8 mouse cellular contexts compared by ENCODE assay signal in genomic region chr10:80350292-80350691, GRCm38 (mm10). TPM values are rescaled to one million over a fixed set of nuclear protein-coding genes. Genes with fewer than 3 reads are reported as not detected.
DNase-seq lines count a peak whose midpoint lies in the region; ATAC-seq and TF ChIP-seq lines count a peak whose summit lies in the region.

No protein-coding gene starts in this region.

- H3K4me3 ChIP-seq in ES-E14 (ENCODE audit: insufficient read depth in 1 of 2, low read depth in 1 of 2, low read length in 2 of 2, poor library complexity in 1 of 2, severe bottlenecking in 1 of 2): no peak overlapping the region
- H3K4me3 ChIP-seq in forebrain, embryonic 14.5 days (ENCODE audit: low read depth, low read length): no peak overlapping the region
- no peak overlapping the region for H3K4me3 ChIP-seq in lung, embryonic 15.5 days

- H3K9ac ChIP-seq in ES-E14 (ENCODE audit: insufficient read depth, low read depth, low read length, poor library complexity, severe bottlenecking): no peak overlapping the region
- H3K9ac ChIP-seq in forebrain, embryonic 14.5 days (ENCODE audit: low read length): no peak overlapping the region
- no peak overlapping the region for H3K9ac ChIP-seq in lung, embryonic 15.5 days

- peak; percentile 82 for DNase-seq in ES-E14 (ENCODE audit: low read depth, low spot score)
- peak; percentile 84 for DNase-seq in cerebellum, adult 11 months
- peak; percentile 82 for DNase-seq in forebrain, embryonic 14.5 days (ENCODE audit: low spot score)
- DNase-seq in heart, postnatal 25 days (ENCODE audit: low spot score): peak; percentile 52
- DNase-seq in layer of hippocampus, adult 11-12 months (ENCODE audit: low spot score): peak; percentile 87
- DNase-seq in ovary, adult 18-20 months (ENCODE audit: low spot score): peak; percentile 51
- DNase-seq in thymus, postnatal 0 days (ENCODE audit: low spot score): peak; percentile 86

- no peaks in the 10 kb centered on the region for H3K36me3 ChIP-seq in ES-E14 (ENCODE audit: control insufficient read depth, insufficient read depth, low read length, poor library complexity, severe bottlenecking)
- H3K36me3 ChIP-seq in forebrain, embryonic 14.5 days (ENCODE audit: control insufficient read depth, insufficient read depth, low read length): no peaks in the 10 kb centered on the region
- no peaks in the 10 kb centered on the region for H3K36me3 ChIP-seq in lung, embryonic 15.5 days

- peak; percentile 83 for ATAC-seq in forebrain, embryonic 14.5 days
- peak; percentile 76 for ATAC-seq in lung, embryonic 15.5 days (ENCODE audit: borderline replicate concordance, extremely low read depth, low FRiP score, low TSS enrichment)

- intact Hi-C loops in heart, postnatal 25 days (cut with DNase I): no loop called here

- H3K27me3 ChIP-seq in forebrain, embryonic 14.5 days (replicated peaks; ENCODE audit: control insufficient read depth, insufficient read depth, low read length): peaks cover 79% of the 10 kb centered on the region
- peaks cover 96% of the 10 kb centered on the region for H3K27me3 ChIP-seq in lung, embryonic 15.5 days

- no peak overlapping the region for H3K27ac ChIP-seq in ES-E14 (ENCODE audit: insufficient read depth, low read depth, low read length, poor library complexity, severe bottlenecking)
- no peak overlapping the region for H3K27ac ChIP-seq in forebrain, embryonic 14.5 days (ENCODE audit: low read depth, low read length)
- no peak overlapping the region for H3K27ac ChIP-seq in lung, embryonic 15.5 days

- peaks cover under 1 to 11% of the 10 kb centered on the region in 2 experiments; a peak in 3 of 4 replicates for H3K4me1 ChIP-seq in ES-E14 (ENCODE audit: control insufficient read depth in 2 of 2, insufficient read depth in 2 of 2, low read length in 2 of 2, poor library complexity in 1 of 2)
- H3K4me1 ChIP-seq in forebrain, embryonic 14.5 days (ENCODE audit: control insufficient read depth, insufficient read depth, low read length): no peaks in the 10 kb centered on the region
- H3K4me1 ChIP-seq in lung, embryonic 15.5 days: peaks cover 25% of the 10 kb centered on the region

- no peaks in the 10 kb centered on the region for H3K9me3 ChIP-seq in ES-E14 (ENCODE audit: control insufficient read depth, insufficient read depth, low read depth, low read length)
- H3K9me3 ChIP-seq in forebrain, embryonic 14.5 days (replicated peaks; ENCODE audit: control insufficient read depth, low read length): no peaks in the 10 kb centered on the region
- H3K9me3 ChIP-seq in lung, embryonic 15.5 days: no peaks in the 10 kb centered on the region

- H3K4me2 ChIP-seq in forebrain, embryonic 14.5 days (ENCODE audit: low read length): no peak overlapping the region
- no peak overlapping the region for H3K4me2 ChIP-seq in lung, embryonic 15.5 days

- in situ Hi-C loops in ES-E14 (cut with MboI; ENCODE audit: low sequenced_read_pairs in 2 of 2, unreplicated experiment in 2 of 2): no loop called here

- WGBS in forebrain, embryonic 14.5 days: 4% methylated on average over 7 of the region's 7 CpGs
- 1% methylated on average over 7 of the region's 7 CpGs for WGBS in lung, embryonic 15.5 days

TF ChIP-seq in ES-E14, 5 proteins besides CTCF, POLR2A, EP300 and RAD21:
- TF ChIP-seq ZNF384 (IDR thresholded peaks at IDR 0.05; ENCODE audit: low read depth, low read length) (no peak), ZC3H11A (IDR thresholded peaks at IDR 0.05; ENCODE audit: borderline replicate concordance, low read depth, low read length) (peak; percentile 30; the same call in 1 of the 2 replicates)

RNA-seq across cellular contexts. Expression of gene Adamtsl5, which starts 2.1 kb away (rescaled TPM):
- total RNA-seq in ES-E14 (2012; rRNA removed): 2.1 and 2.4 TPM in 2 replicates
- 0.48 and 0.52 TPM in 2 replicates for polyA plus RNA-seq in forebrain, embryonic 14.5 days (2014; fragmentation: Nextera tagmentation; extraction: Ambion mirVana)
- total RNA-seq in heart, postnatal 25 days (2021): 10 to 100 TPM; 68.4 to 71.7 TPM
- polyA plus RNA-seq in lung, embryonic 15.5 days (2015; fragmentation: Nextera tagmentation; extraction: Ambion mirVana): 2.5 and 3.4 TPM in 2 replicates
- 1.0 and 1.1 TPM in 2 replicates for polyA plus RNA-seq in thymus, postnatal 0 days (2015; fragmentation: Nextera tagmentation; extraction: Ambion mirVana)

RNA-seq across cellular contexts. Expression of gene Plk5, which starts 6.0 kb away (rescaled TPM):
- total RNA-seq in ES-E14 (2012; rRNA removed): 6.0 and 17.4 TPM in 2 replicates
- 1.2 and 1.9 TPM in 2 replicates for polyA plus RNA-seq in forebrain, embryonic 14.5 days (2014; fragmentation: Nextera tagmentation; extraction: Ambion mirVana)
- total RNA-seq in heart, postnatal 25 days (2021): under 1 TPM; 0.18 to 0.36 TPM
- 0.74 and 1.0 TPM in 2 replicates for polyA plus RNA-seq in lung, embryonic 15.5 days (2015; fragmentation: Nextera tagmentation; extraction: Ambion mirVana)
- 0.17 and 0.21 TPM in 2 replicates for polyA plus RNA-seq in thymus, postnatal 0 days (2015; fragmentation: Nextera tagmentation; extraction: Ambion mirVana)

RNA-seq across cellular contexts. Expression of gene Reep6, which starts 20.5 kb away (rescaled TPM):
- total RNA-seq in ES-E14 (2012; rRNA removed): 13.3 and 21.8 TPM in 2 replicates
- 2.3 and 2.7 TPM in 2 replicates for polyA plus RNA-seq in forebrain, embryonic 14.5 days (2014; fragmentation: Nextera tagmentation; extraction: Ambion mirVana)
- 1 to 10 TPM; 1.9 to 2.1 TPM for total RNA-seq in heart, postnatal 25 days (2021)
- 13.8 and 14.2 TPM in 2 replicates for polyA plus RNA-seq in lung, embryonic 15.5 days (2015; fragmentation: Nextera tagmentation; extraction: Ambion mirVana)
- polyA plus RNA-seq in thymus, postnatal 0 days (2015; fragmentation: Nextera tagmentation; extraction: Ambion mirVana): 0.26 and 0.30 TPM in 2 replicates

RNA-seq across cellular contexts. Expression of gene Pcsk4, which starts 21.0 kb away (rescaled TPM):
- 1.4 and 3.3 TPM in 2 replicates for total RNA-seq in ES-E14 (2012; rRNA removed)
- polyA plus RNA-seq in forebrain, embryonic 14.5 days (2014; fragmentation: Nextera tagmentation; extraction: Ambion mirVana): 1.6 and 2.4 TPM in 2 replicates
- total RNA-seq in heart, postnatal 25 days (2021): 1 to 10 TPM; 1.3 to 1.6 TPM
- 3.4 and 4.0 TPM in 2 replicates for polyA plus RNA-seq in lung, embryonic 15.5 days (2015; fragmentation: Nextera tagmentation; extraction: Ambion mirVana)
- 4.4 and 4.6 TPM in 2 replicates for polyA plus RNA-seq in thymus, postnatal 0 days (2015; fragmentation: Nextera tagmentation; extraction: Ambion mirVana)

RNA-seq across cellular contexts. Expression of gene 2310011J03Rik, which starts 30.0 kb away (rescaled TPM):
- 29.6 and 33.4 TPM in 2 replicates for total RNA-seq in ES-E14 (2012; rRNA removed)
- polyA plus RNA-seq in forebrain, embryonic 14.5 days (2014; fragmentation: Nextera tagmentation; extraction: Ambion mirVana): 39.2 and 40.8 TPM in 2 replicates
- total RNA-seq in heart, postnatal 25 days (2021): 10 to 100 TPM; 11.4 to 13.8 TPM
- polyA plus RNA-seq in lung, embryonic 15.5 days (2015; fragmentation: Nextera tagmentation; extraction: Ambion mirVana): 47.7 and 51.9 TPM in 2 replicates
- polyA plus RNA-seq in thymus, postnatal 0 days (2015; fragmentation: Nextera tagmentation; extraction: Ambion mirVana): 72.7 and 81.1 TPM in 2 replicates
